Mouse (Mus musculus): ENCODE measurements at regions not wholly inside any gene's neighbourhood (a gene's known extent, or its start where the extent isn't known, plus 50 kb on each side); places are given as distances from the start of the nearest gene placed in this dataset.

GRCm38 (mm10) chr1:42277130-42277529 is 418.4 kb upstream of the Pou3f3 start:
- DNase-seq (ENCODE audit: low read depth, low spot score) = no peak

GRCm38 (mm10) chr1:42295841-42296240 is 399.7 kb upstream of the Pou3f3 start:
- no peak for DNase-seq (ENCODE audit: low read depth, low spot score)

GRCm38 (mm10) chr1:42309251-42309650 is 386.3 kb upstream of the Pou3f3 start:
- DNase-seq (ENCODE audit: low read depth, low spot score) = no peak

- no peak for DNase-seq (ENCODE audit: low read depth, low spot score)
Measured at GRCm38 (mm10) chr1:42313494-42313893, 382.1 kb upstream of the Pou3f3 start.

- DNase-seq (ENCODE audit: low read depth, low spot score) = no peak
Measured at GRCm38 (mm10) chr1:42351884-42352283, 343.7 kb upstream of the Pou3f3 start.

- DNase-seq (ENCODE audit: low read depth, low spot score) = no peak
Measured at GRCm38 (mm10) chr1:42352389-42352788, 343.2 kb upstream of the Pou3f3 start.

- DNase-seq (ENCODE audit: low read depth, low spot score) = no peak
Measured at GRCm38 (mm10) chr1:42353096-42353495, 342.5 kb upstream of the Pou3f3 start.

GRCm38 (mm10) chr1:42354020-42354419 is 341.5 kb upstream of the Pou3f3 start:
- DNase-seq (ENCODE audit: low read depth, low spot score) = no peak

GRCm38 (mm10) chr1:42362438-42362837 is 333.1 kb upstream of the Pou3f3 start:
- no peak for DNase-seq (ENCODE audit: low read depth, low spot score)

- DNase-seq (ENCODE audit: low read depth, low spot score) = no peak
Measured at GRCm38 (mm10) chr1:42365648-42366324, 329.8 kb upstream of the Pou3f3 start.

- no peak for DNase-seq (ENCODE audit: low read depth, low spot score)
Measured at GRCm38 (mm10) chr1:42387919-42388684, 307.5 kb upstream of the Pou3f3 start.

- DNase-seq (ENCODE audit: low read depth, low spot score) = no peak
Measured at GRCm38 (mm10) chr1:42388740-42389139, 306.8 kb upstream of the Pou3f3 start.

- DNase-seq (ENCODE audit: low read depth, low spot score) = no peak
Measured at GRCm38 (mm10) chr1:42395651-42396260, 299.8 kb upstream of the Pou3f3 start.

- DNase-seq (ENCODE audit: low read depth, low spot score) = no peak
Measured at GRCm38 (mm10) chr1:42398461-42399154, 297.0 kb upstream of the Pou3f3 start.

- no peak for DNase-seq (ENCODE audit: low read depth, low spot score)
Measured at GRCm38 (mm10) chr1:42415817-42416538, 279.6 kb upstream of the Pou3f3 start.

GRCm38 (mm10) chr1:42416539-42417218 is 278.9 kb upstream of the Pou3f3 start:
- no peak for DNase-seq (ENCODE audit: low read depth, low spot score)

- no peak for DNase-seq (ENCODE audit: low read depth, low spot score)
Measured at GRCm38 (mm10) chr1:42417815-42418214, 277.8 kb upstream of the Pou3f3 start.

- no peak for DNase-seq (ENCODE audit: low read depth, low spot score)
Measured at GRCm38 (mm10) chr1:42418233-42418632, 277.3 kb upstream of the Pou3f3 start.

GRCm38 (mm10) chr1:42436366-42436998 is 259.1 kb upstream of the Pou3f3 start:
- peak; percentile 69 for DNase-seq (ENCODE audit: low read depth, low spot score)

GRCm38 (mm10) chr1:42468365-42468764 is 227.2 kb upstream of the Pou3f3 start:
- no peak for DNase-seq (ENCODE audit: low read depth, low spot score)
